Mouse (Mus musculus) heart, embryonic 16.5 days (tissue): ENCODE measurements around the gene Rergl. TPM values are rescaled to one million over a fixed set of nuclear protein-coding genes. Genes with fewer than 3 reads are reported as not detected.

Experiments used
- ATAC-seq: fragments of 200-750 bp; cut with Nextera tagmentation; replicated peaks from 2 replicates; pipeline ENCODE4 v1.8.0; 2017; ENCODE audit warnings: moderate number of reproducible peaks; ENCODE audit not compliant: insufficient read depth, low FRiP score; ENCODE audit errors: extremely low read depth
- H3K27ac ChIP-seq: fragments of 300-500 bp; sonication (generic); 2 replicates; pipeline ENCODE4 v1.5.1; 2014; ENCODE audit warnings: mild to moderate bottlenecking, low read length, control low read depth, moderate library complexity
- H3K27me3 ChIP-seq: fragments of 300-500 bp; sonication (generic); 2 replicates; pipeline ENCODE4 v1.6.1; 2014; ENCODE audit warnings: low read length, mixed read lengths; ENCODE audit not compliant: control insufficient read depth, insufficient read depth
- H3K36me3 ChIP-seq: fragments of 300-500 bp; sonication (generic); 2 replicates; pipeline ENCODE4 v1.6.1; 2014; ENCODE audit not compliant: control insufficient read depth, insufficient read depth
- H3K4me1 ChIP-seq: fragments of 300-500 bp; sonication (generic); 2 replicates; pipeline ENCODE4 v1.6.1; 2014; ENCODE audit warnings: low read length, mixed read lengths; ENCODE audit not compliant: control insufficient read depth, insufficient read depth
- H3K4me2 ChIP-seq: fragments of 300-500 bp; sonication (generic); 2 replicates; pipeline ENCODE4 v1.6.1; 2014; ENCODE audit warnings: low read depth, mild to moderate bottlenecking, control low read depth, low read length
- H3K4me3 ChIP-seq: fragments of 300-500 bp; sonication (generic); 2 replicates; pipeline ENCODE4 v1.5.1; 2014; ENCODE audit warnings: mild to moderate bottlenecking, control low read depth, low read length
- H3K9ac ChIP-seq: fragments of 300-500 bp; sonication (generic); 2 replicates; pipeline ENCODE4 v1.6.1; 2014; ENCODE audit warnings: low read length, control low read depth
- H3K9me3 ChIP-seq: fragments of 300-500 bp; sonication (generic); replicated peaks from 2 replicates; pipeline ENCODE4 v1.6.1; 2016; ENCODE audit warnings: low read length; ENCODE audit not compliant: control insufficient read depth
- WGBS: fragments of 180-500 bp; shearing (Covaris S2); extraction: QIAGEN DNeasy Blood & Tissue Kit; methylation state at CpG from one replicate; pipeline ENCODE4 v1.1.7; 2014; 5-methylcytosine and 5-hydroxymethylcytosine counted together
- polyA plus RNA-seq: library from polyadenylated mRNA; unstranded; fragments of >200 nt; fragmentation: Nextera tagmentation; extraction: Ambion mirVana; gene quantifications from 2 replicates; pipeline ENCODE4 v1.2.1, GENCODE M21; 2015

Rergl gene
- polyA plus RNA-seq, 1 experiment from 2014 or later = not detected

- WGBS = 84% methylated on average over 10 of the region's 10 CpGs
- Histone ChIP-seq H3K9ac (no peak overlapping the region), H3K4me1 (no peaks in the 10 kb centered on the region), H3K4me3 (no peak overlapping the region), H3K4me2 (no peak overlapping the region), H3K27ac (no peak overlapping the region), H3K9me3 (no peaks in the 10 kb centered on the region), H3K27me3 (no peaks in the 10 kb centered on the region), H3K36me3 (no peaks in the 10 kb centered on the region)
- no peak for ATAC-seq
Measured at GRCm38 (mm10) chr6:139460470-139460869, 41.3 kb downstream of the Rergl start.

GRCm38 (mm10) chr6:139443999-139444398 lies 57.8 kb downstream of the Rergl start:
- H3K36me3 ChIP-seq = no peaks in the 10 kb centered on the region
- no peaks in the 10 kb centered on the region for H3K9me3 ChIP-seq
- no peaks in the 10 kb centered on the region for H3K27me3 ChIP-seq
- no peak for ATAC-seq
- H3K4me3 ChIP-seq = no peak overlapping the region
- H3K4me1 ChIP-seq = no peaks in the 10 kb centered on the region
- no peak overlapping the region for H3K9ac ChIP-seq
- H3K4me2 ChIP-seq = no peak overlapping the region
- WGBS = 64% methylated on average over 2 of the region's 2 CpGs
- H3K27ac ChIP-seq = no peak overlapping the region

Other genes with a start within 250 kb of the Rergl start
- gene Pik3c2g, start 85.2 kb upstream of the Rergl start, polyA plus RNA-seq = 0.36 TPM in 1 of 2 replicates, not detected in the other